Mouse (Mus musculus): Measurements from ENCODE around the gene Trappc5. TPM values are rescaled to one million over a fixed set of nuclear protein-coding genes. Genes with fewer than 3 reads are reported as not detected.

The Trappc5 gene
- polyA plus RNA-seq, 1 experiment from 2014 or later, result 46.3 TPM

DNA sequence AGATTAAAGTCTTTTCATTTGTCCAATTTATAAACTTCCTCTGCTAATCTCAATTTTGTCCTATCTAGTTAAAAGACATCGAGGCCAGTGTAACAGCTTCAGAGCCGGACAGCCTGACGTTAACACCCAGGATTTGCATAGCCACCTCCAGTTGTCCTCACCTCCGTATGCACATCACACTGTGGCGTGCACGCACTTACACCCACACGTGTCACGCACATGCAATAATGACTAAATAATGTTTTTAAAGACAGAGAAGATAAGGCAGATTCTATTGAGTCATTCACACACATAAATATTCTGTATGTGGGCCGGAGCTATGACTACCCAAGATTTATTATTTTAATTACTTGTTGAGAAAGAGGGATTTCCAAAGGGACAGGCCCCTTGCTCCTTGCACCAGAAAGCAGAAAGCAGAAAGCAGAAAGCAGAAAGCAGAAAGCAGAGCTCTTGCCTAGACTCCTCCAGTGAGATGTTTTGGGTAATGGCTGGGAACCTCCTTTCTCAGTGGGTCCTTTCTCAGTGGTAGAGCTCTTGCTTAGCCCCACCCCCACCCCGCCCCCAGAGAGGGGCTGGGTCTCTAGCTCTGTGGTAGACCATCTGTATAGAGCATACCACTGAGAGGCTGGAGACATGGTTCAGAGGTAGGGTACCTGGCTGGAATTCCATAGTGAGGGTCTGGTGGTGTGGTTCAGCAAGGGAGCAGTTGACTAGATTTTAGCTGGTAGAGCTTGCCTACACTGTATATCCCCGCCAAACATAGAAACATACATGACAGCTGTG is 21.2 kb upstream of the Trappc5 start:
- ATAC-seq (ENCODE audit: low FRiP score), result peak; percentile 23; the same call in 1 of the 2 replicates

DNA sequence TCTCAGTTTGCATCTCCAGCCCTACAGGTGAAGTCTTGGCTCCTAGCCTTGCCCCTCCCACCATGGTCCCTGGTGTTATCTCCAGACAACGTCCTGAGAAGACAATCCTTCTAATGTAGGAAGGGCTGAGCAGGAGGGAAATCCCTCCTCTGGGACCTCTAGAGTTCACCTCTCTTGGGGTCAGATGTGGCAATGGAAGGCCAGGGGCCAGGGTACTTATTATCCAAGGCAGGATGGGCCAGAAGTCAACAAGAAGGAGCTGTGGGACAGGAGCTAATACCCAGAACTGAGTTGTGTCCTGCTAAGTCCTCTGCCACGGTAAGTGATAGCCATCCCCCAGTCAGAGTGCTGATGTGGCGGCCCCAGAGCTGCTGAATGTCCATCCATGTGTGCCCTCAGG is 20.6 kb upstream of the Trappc5 start, which contains the start of gene Retn:
Gene Retn (plus strand): TSS at position 245 of the 400 bp plus-strand sequence.
- no peak for ATAC-seq (ENCODE audit: low FRiP score)
- Histone ChIP-seq H3K27ac (no peak within 1 kb of the TSS), H3K27me3 (no peaks in the 10 kb centered on the region), H3K4me3 (no peak within 1 kb of the TSS), H3K4me1 (peaks cover 7% of the 10 kb centered on the region), H3K9me3 (replicated peaks) (no peaks in the 10 kb centered on the region), H3K9ac (no peak within 1 kb of the TSS), H3K4me2 (replicated peaks) (no peak within 1 kb of the TSS), H3K36me3 (no peaks in the 10 kb centered on the region)
- 69% methylated on average over 3 of the region's 3 CpGs for WGBS

More for the DNA sequence above, 21.2 kb upstream of the Trappc5 start:
- H3K27ac ChIP-seq, result no peak overlapping the region
- no peak overlapping the region for H3K9ac ChIP-seq
- H3K27me3 ChIP-seq, result no peaks in the 10 kb centered on the region
- no peak overlapping the region for H3K4me2 ChIP-seq (replicated peaks)
- no peak overlapping the region for H3K4me3 ChIP-seq
- H3K36me3 ChIP-seq, result no peaks in the 10 kb centered on the region
- H3K9me3 ChIP-seq (replicated peaks), result no peaks in the 10 kb centered on the region
- peaks cover 7% of the 10 kb centered on the region for H3K4me1 ChIP-seq
- WGBS, result 74% methylated on average over 11 of the region's 11 CpGs

DNA sequence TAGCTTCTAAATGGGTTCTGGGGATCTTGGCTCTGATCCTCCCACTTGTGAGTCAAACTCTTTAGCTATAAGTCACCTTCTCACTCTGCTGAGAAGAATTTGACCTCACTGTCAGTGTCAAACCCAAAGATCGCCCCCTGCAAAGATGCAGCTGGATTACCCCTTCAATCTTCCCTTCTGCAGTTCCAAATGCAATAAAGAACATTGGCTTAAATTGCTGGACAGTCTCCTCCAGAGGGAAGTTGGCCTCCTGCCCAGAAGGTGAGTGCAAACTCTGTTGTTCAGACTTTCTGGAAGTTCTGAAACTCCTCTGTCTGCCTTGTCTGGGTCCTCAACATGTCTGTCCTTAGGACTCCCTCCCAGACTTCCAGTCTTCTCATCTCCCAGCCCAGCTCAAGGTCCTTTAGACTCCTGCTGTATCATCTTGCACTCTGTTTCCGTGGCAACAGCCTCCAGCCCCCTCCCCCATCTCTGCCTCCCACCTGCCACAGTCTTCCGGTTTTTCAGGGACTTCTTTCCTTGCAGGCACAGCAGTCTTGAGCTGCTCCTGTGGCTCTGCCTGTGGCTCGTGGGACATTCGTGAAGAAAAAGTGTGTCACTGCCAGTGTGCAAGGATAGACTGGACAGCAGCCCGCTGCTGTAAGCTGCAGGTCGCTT is 19.2 kb upstream of the Trappc5 start:
- H3K4me1 ChIP-seq, result peaks cover 7% of the 10 kb centered on the region
- ATAC-seq (ENCODE audit: low FRiP score), result no peak
- H3K4me2 ChIP-seq (replicated peaks), result peak overlapping the region; percentile 30
- WGBS, result 25% methylated on average over 7 of the region's 7 CpGs
- no peaks in the 10 kb centered on the region for H3K9me3 ChIP-seq (replicated peaks)
- H3K9ac ChIP-seq, result peak overlapping the region; percentile 32; the same call in 1 of the 2 replicates
- H3K36me3 ChIP-seq, result no peaks in the 10 kb centered on the region
- H3K27ac ChIP-seq, result no peak overlapping the region
- no peaks in the 10 kb centered on the region for H3K27me3 ChIP-seq
- H3K4me3 ChIP-seq, result no peak overlapping the region

DNA sequence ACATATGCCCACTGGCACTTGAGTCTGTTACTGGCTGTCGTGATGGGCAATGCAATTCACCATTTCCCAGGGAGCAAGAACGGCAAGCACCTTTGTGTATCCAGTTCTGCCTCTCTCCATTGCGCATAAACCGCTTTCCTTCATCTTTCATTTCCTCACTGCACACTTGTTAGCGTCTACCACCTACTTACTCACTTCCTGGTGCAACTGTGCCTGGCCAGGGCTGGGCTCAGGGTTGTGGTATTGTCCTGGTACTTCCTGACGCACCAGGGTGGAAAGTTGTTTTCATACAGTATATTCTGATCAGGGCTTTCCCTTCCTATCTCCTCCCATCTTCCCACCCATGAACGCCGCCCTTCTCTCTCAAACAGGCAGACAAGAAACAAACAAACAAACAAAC is 15.2 kb upstream of the Trappc5 start:
- no peak overlapping the region for H3K4me3 ChIP-seq
- no peaks in the 10 kb centered on the region; the same call in 1 of the 2 replicates for H3K9me3 ChIP-seq (replicated peaks)
- 79% methylated on average over 8 of the region's 8 CpGs for WGBS
- H3K4me1 ChIP-seq, result peaks cover 7% of the 10 kb centered on the region
- no peak for ATAC-seq (ENCODE audit: low FRiP score)
- no peaks in the 10 kb centered on the region for H3K36me3 ChIP-seq
- no peak overlapping the region for H3K27ac ChIP-seq
- H3K4me2 ChIP-seq (replicated peaks), result no peak overlapping the region
- no peak overlapping the region for H3K9ac ChIP-seq
- H3K27me3 ChIP-seq, result no peaks in the 10 kb centered on the region

DNA sequence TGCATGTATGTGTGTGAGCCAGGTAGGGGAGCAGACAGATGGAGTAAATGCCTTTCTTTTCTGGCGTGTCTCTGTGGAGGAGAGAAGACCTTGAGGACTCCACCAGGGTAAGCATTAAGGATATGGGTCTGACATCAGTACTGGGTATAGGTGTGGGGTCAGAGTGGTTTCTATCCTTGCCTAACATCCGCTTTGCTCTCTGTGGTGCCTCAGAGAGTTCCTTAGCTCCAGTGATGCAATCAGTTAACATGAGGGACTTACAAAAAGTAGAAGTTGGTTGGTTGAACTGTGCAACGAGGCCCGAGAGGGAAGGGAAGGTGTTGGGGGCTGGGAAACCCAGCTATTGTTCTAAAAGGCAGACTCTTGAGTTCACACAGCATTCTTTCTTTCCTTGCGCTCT is 11.7 kb upstream of the Trappc5 start:
- Histone ChIP-seq H3K4me1 (no peaks in the 10 kb centered on the region), H3K9me3 (replicated peaks) (no peaks in the 10 kb centered on the region; the same call in 1 of the 2 replicates), H3K27me3 (no peaks in the 10 kb centered on the region; the same call in 1 of the 2 replicates), H3K4me3 (no peak overlapping the region), H3K9ac (no peak overlapping the region), H3K27ac (no peak overlapping the region), H3K36me3 (no peaks in the 10 kb centered on the region), H3K4me2 (replicated peaks) (no peak overlapping the region)
- ATAC-seq (ENCODE audit: low FRiP score), result no peak
- WGBS, result 66% methylated on average over 4 of the region's 5 CpGs

DNA sequence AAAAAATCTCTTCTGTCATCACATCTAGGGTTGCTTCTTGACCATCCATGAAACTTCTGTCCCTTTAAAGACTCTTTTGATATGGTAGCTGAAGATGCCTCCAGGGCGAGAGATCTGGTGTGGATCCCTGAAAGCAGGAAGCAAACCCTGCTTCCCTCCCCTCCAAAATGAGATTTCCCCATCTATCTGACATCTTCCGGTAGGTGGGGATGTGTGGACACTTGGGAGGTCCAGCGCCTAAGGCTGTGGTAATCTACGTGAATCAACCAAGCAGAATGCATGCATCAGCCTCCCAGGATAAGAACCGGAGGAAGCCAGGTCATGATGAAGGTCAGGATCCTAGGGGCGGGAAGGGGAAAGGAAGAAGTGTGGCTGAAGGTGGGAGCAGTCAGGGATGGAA is 10.6 kb upstream of the Trappc5 start, which contains the start of gene Mcemp1:
Gene Mcemp1 (plus strand): TSS at position 248 of the 400 bp plus-strand sequence.
- no peak within 1 kb of the TSS for H3K9ac ChIP-seq
- 82% methylated on average over 6 of the region's 6 CpGs for WGBS
- no peaks in the 10 kb centered on the region; the same call in 1 of the 2 replicates for H3K27me3 ChIP-seq
- H3K9me3 ChIP-seq (replicated peaks), result no peaks in the 10 kb centered on the region; the same call in 1 of the 2 replicates
- no peak within 1 kb of the TSS for H3K4me2 ChIP-seq (replicated peaks)
- H3K27ac ChIP-seq, result no peak within 1 kb of the TSS
- no peak for ATAC-seq (ENCODE audit: low FRiP score)
- H3K4me1 ChIP-seq, result no peaks in the 10 kb centered on the region
- H3K4me3 ChIP-seq, result no peak within 1 kb of the TSS
- H3K36me3 ChIP-seq, result no peaks in the 10 kb centered on the region

DNA sequence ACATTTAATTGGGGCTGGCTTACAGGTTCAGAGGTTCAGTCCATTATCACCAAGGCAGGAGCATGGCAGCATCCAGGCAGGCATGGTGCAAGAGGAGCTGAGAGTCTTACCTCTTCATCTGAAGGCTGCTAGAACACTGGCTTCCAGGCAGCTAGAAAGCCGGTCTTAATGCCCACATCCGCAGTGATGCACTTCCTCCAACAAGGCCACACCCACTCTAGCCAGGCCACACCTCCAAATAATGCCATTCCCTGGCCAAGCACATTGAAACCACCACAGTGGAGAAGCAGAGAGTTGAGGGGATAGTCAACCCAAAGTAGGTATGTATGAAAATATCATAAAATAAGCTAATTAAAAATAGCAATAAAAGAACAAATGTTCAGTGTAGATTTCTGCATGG is 5.7 kb upstream of the Trappc5 start:
- H3K4me3 ChIP-seq, result no peak overlapping the region
- H3K36me3 ChIP-seq, result no peaks in the 10 kb centered on the region
- no peaks in the 10 kb centered on the region; the same call in 1 of the 2 replicates for H3K27me3 ChIP-seq
- H3K9me3 ChIP-seq (replicated peaks), result no peaks in the 10 kb centered on the region
- no peak overlapping the region for H3K4me2 ChIP-seq (replicated peaks)
- no peak for ATAC-seq (ENCODE audit: low FRiP score)
- H3K9ac ChIP-seq, result no peak overlapping the region
- WGBS, result 93% methylated on average over 2 of the region's 2 CpGs
- H3K27ac ChIP-seq, result no peak overlapping the region
- no peaks in the 10 kb centered on the region; the same call in 1 of the 2 replicates for H3K4me1 ChIP-seq

DNA sequence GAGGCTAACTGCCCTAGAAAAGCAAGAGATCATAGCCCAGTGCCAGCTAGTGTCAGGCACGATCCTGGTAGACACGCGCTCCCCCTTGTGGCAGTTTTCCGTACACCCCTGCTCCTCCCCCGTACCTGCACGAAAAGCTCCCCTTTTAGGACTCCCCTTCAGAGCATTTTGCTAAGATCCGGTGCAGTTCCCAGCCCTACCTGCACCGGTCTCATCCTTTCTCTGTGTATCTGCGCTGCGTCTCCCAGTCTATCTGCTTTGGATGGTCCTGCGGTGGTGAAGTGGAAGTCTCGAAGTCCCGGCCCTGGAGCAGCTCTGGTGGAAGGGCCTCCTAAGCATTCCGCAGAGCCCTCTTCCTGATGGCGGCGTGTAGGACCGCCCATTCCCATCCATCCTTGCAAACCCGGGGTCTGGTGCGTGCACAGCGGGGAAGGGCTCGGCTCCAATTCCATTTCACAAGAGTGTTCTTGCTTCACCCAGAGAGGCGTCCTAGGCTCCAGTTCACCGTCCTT is 4.1 kb upstream of the Trappc5 start, which contains the start of gene Fcor:
Gene Fcor (minus strand): TSS at position 383 of the 512 bp plus-strand sequence.
- H3K9ac ChIP-seq, result peak within 1 kb of the TSS; percentile 54
- WGBS, result under 1% methylated on average over 23 of the region's 23 CpGs
- H3K4me1 ChIP-seq, result peaks cover 2% of the 10 kb centered on the region; the same call in 1 of the 2 replicates
- no peaks in the 10 kb centered on the region for H3K9me3 ChIP-seq (replicated peaks)
- H3K36me3 ChIP-seq, result no peaks in the 10 kb centered on the region
- peak within 1 kb of the TSS; percentile 68 for H3K27ac ChIP-seq
- H3K4me2 ChIP-seq (replicated peaks), result peak within 1 kb of the TSS; percentile 60
- peak within 1 kb of the TSS; percentile 41 for H3K4me3 ChIP-seq
- ATAC-seq (ENCODE audit: low FRiP score), result peak; percentile 87
- no peaks in the 10 kb centered on the region; the same call in 1 of the 2 replicates for H3K27me3 ChIP-seq

DNA sequence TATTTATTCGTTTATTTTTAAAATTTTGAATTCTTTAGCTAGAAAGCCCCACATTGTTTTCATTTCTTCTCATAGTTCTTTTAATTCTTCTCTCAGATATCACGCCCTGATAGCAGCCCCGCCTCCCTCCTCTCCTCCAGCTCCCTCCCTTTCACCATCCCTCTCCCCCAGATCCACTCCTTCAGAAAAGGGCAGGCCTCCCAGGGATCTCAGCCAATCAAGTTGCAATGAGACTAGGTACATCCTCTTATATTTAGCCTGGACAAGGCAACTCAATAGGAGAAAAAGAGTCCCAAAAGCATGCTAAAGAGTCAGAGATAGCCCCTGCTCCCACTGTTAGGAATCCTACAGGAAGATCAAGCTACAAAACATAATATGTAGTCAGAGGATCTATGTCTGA is 1.4 kb upstream of the Trappc5 start:
- no peaks in the 10 kb centered on the region for H3K27me3 ChIP-seq

DNA sequence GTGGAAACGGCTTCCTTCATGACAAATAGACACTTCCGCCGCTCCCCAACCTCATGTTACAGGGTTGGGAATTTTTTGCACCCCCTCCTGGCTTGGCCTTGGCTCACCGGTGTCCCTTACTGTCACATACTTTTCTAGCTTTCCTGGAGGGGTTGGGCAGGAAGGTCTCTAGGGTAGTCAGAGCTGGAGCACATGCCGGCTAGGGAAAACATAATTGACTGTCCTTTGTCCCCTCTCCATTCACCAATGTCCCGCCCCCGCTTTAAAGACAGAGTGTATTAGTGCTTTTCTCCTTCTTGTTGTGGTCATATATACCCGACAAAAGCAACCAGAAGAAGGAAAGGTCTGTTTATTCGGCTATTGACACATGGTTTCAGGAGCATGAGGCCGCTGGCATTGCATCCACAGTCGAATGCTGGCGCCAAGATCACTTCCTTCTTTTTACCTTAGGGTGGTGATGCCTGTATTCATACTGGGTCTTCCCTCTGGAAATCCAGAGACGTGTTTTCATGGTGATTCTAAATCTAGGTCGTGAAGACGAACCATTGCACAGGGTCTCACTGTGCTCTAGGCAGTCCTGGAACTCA is 987 bp downstream of the Trappc5 start:
- no peaks in the 10 kb centered on the region for H3K9me3 ChIP-seq (replicated peaks)
- H3K4me1 ChIP-seq, result peaks cover 13% of the 10 kb centered on the region
- 6% methylated on average over 15 of the region's 15 CpGs for WGBS
- H3K4me3 ChIP-seq, result peak overlapping the region; percentile 89
- H3K27me3 ChIP-seq, result no peaks in the 10 kb centered on the region
- H3K27ac ChIP-seq, result 0 out of 2 replicates have a peak overlapping the region, but pooled peaks have one; percentile 85
- peak overlapping the region; percentile 96 for H3K9ac ChIP-seq
- H3K36me3 ChIP-seq, result peaks cover 34% of the 10 kb centered on the region
- ATAC-seq (ENCODE audit: low FRiP score), result peak; percentile 14; the same call in 1 of the 2 replicates
- H3K4me2 ChIP-seq (replicated peaks), result peak overlapping the region; percentile 85

More for the DNA sequence above, 1.4 kb upstream of the Trappc5 start:
- no peak overlapping the region for H3K27ac ChIP-seq
- peaks cover 11% of the 10 kb centered on the region for H3K36me3 ChIP-seq
- no peak overlapping the region for H3K9ac ChIP-seq
- no peak overlapping the region for H3K4me2 ChIP-seq (replicated peaks)
- H3K4me1 ChIP-seq, result peaks cover 13% of the 10 kb centered on the region
- H3K9me3 ChIP-seq (replicated peaks), result no peaks in the 10 kb centered on the region
- no peak for ATAC-seq (ENCODE audit: low FRiP score)
- H3K4me3 ChIP-seq, result no peak overlapping the region
- WGBS, result 39% methylated on average over 3 of the region's 3 CpGs

DNA sequence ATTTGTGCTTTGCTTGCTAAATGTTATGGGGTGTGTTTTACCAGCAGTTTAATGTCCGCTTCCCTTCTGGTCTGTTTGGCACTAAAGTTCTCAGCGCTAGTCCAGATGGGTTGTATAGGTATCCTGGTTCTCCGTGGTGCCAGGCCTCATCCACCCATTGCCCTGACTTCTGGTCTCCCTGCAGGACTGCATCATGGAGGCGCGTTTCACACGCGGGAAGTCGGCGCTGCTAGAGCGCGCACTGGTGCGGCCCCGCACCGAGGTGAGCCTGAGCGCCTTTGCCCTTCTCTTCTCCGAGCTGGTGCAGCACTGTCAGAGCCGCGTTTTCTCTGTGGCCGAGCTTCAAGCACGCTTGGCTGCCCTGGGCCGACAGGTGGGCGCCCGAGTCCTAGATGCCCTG is 2.7 kb downstream of the Trappc5 start:
- WGBS, result 97% methylated on average over 23 of the region's 23 CpGs
- Histone ChIP-seq H3K4me3 (no peak overlapping the region), H3K27ac (no peak overlapping the region), H3K4me2 (replicated peaks) (no peak overlapping the region), H3K4me1 (peaks cover 13% of the 10 kb centered on the region), H3K9ac (no peak overlapping the region), H3K9me3 (replicated peaks) (no peaks in the 10 kb centered on the region), H3K27me3 (no peaks in the 10 kb centered on the region), H3K36me3 (peaks cover 43% of the 10 kb centered on the region)
- no peak for ATAC-seq (ENCODE audit: low FRiP score)

DNA sequence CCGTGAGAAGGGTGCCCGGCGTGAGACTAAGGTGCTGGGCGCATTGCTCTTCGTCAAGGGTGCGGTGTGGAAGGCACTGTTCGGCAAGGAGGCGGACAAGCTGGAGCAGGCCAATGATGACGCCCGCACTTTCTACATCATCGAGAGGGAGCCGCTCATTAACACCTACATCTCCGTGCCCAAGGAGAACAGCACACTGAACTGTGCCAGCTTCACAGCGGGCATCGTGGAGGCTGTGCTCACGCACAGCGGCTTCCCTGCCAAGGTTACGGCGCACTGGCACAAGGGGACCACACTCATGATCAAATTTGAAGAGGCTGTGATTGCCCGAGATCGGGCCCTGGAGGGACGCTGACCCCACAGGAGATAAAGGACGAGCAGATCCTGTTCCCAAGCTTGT is 3.1 kb downstream of the Trappc5 start:
- H3K36me3 ChIP-seq, result peaks cover 43% of the 10 kb centered on the region
- 98% methylated on average over 23 of the region's 23 CpGs for WGBS
- H3K4me3 ChIP-seq, result no peak overlapping the region
- H3K9me3 ChIP-seq (replicated peaks), result no peaks in the 10 kb centered on the region
- no peak overlapping the region for H3K9ac ChIP-seq
- no peak overlapping the region for H3K4me2 ChIP-seq (replicated peaks)
- no peak overlapping the region for H3K27ac ChIP-seq
- no peak for ATAC-seq (ENCODE audit: low FRiP score)
- H3K27me3 ChIP-seq, result no peaks in the 10 kb centered on the region
- peaks cover 13% of the 10 kb centered on the region for H3K4me1 ChIP-seq
